Mouse (Mus musculus) brain, embryonic 14.5 days (tissue): ENCODE results near the gene Tgfbr2. TPM values are rescaled to one million over a fixed set of nuclear protein-coding genes. Genes with fewer than 3 reads are reported as not detected.

Experiments used
- DNase-seq: peaks from one replicate; pipeline ENCODE4 v3.0.0-alpha.2; 2011; ENCODE audit warnings: low read depth
- CTCF ChIP-seq: fragments of 200-500 bp; IDR thresholded peaks from 2 replicates; pipeline ENCODE4 v1.5.1; 2012; ENCODE audit warnings: inconsistent platforms, mild to moderate bottlenecking, moderate library complexity, borderline replicate concordance; ENCODE audit not compliant: insufficient read depth, insufficient read length; ENCODE audit errors: extremely low read depth
- POLR2A ChIP-seq: fragments of 200-500 bp; IDR thresholded peaks from 2 replicates; pipeline ENCODE4 v1.6.1; 2012; ENCODE audit warnings: mild to moderate bottlenecking, inconsistent platforms, borderline replicate concordance; ENCODE audit not compliant: poor library complexity, insufficient read depth, insufficient read length, severe bottlenecking; ENCODE audit errors: extremely low read depth
- polyA plus RNA-seq: library from polyadenylated mRNA; depleted of rRNA; stranded (reverse); fragments of >200 nt; gene quantifications from 2 replicates; pipeline ENCODE4 v1.2.3, GENCODE M21; 2012

Tgfbr2 gene
- polyA plus RNA-seq, 1 experiment, result 13.6 TPM

DNA sequence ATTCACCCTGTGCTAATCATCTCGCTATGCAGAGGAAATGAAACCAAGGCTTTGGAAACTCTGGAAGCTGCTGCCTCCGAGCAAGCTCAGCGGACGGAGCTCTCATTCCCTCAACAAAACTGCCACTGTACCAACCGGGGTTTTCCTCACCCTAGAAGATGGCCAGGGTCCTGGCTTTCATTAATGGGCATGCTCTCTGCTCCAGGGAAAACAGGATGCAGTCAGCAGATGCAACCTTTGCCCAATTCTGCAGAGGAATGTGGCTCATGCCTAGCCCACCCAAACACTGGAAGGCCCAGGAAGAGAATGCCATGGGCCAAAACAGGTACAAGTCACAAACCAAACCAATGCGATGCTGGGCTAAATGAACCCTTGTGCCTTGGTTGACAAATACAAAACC is 8.8 kb downstream of the Tgfbr2 start:
- no peak for TF ChIP-seq POLR2A
- no peak for TF ChIP-seq CTCF
- peak; percentile 14 for DNase-seq

DNA sequence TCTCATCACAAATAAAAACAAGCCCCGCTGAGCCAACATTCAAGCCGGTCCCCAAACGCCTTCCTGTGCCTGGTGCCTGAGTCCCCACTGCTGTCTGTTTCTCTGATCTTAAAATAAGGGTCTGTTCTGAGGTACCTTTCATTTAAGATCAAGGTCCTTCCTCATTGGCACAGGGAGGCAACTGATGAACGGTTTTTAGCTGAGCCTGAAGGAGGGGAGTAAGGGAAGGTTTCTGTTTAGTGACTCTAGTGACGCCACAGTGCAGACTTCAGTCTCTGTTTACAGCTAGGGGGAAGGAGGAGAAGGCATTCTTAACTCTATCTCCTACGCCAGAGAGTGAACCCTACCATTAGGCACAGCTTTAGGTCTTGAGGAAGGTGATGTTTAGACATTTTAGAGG is 11.3 kb downstream of the Tgfbr2 start:
- no peak for DNase-seq
- no peak for TF ChIP-seq CTCF
- no peak for TF ChIP-seq POLR2A

DNA sequence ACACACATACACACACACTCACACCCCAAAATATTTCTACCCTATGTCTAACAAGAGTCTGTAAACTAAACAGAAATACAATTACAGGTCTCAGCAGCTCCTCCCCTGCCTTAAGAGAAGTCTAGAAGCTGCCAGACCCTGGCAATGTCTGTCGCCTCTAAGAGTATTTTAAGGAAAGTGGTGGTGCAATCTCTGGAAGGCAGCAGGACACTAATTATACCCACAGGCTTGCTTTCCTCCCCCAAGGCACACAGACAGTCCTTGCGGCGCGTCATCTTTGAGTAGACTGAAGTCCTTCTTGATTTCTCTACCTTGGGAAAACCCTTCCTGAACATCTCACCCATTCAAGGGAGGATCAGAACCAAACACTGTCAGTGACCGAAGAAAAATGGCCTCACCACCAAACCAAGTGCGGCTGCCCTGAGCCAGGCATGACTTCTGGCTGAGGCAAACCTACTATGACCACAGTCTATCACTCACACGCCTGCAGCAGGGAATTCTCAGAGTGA is 12.2 kb downstream of the Tgfbr2 start:
- no peak for DNase-seq
- TF ChIP-seq CTCF (no peak), POLR2A (no peak)

DNA sequence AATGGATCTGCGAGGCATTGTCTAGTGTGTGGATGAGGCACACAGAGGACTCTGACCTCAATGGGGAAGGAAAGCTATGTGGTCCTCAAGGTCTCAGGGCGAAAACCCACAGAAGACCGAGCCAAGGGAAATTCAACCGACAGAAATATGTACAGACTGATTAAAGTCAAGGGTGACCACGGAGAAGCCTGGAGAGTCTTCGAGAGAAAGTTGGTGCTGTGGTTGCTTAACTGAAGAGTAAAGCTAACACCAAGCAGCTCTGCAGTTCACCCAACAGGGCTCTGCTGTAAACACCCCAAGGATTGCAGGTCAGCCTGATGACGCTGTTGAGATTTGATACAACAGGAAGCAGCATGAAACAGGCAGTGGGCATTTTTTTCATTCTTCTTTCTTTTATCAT is 14.3 kb downstream of the Tgfbr2 start:
- no peak for TF ChIP-seq CTCF
- TF ChIP-seq POLR2A, result no peak
- no peak for DNase-seq

DNA sequence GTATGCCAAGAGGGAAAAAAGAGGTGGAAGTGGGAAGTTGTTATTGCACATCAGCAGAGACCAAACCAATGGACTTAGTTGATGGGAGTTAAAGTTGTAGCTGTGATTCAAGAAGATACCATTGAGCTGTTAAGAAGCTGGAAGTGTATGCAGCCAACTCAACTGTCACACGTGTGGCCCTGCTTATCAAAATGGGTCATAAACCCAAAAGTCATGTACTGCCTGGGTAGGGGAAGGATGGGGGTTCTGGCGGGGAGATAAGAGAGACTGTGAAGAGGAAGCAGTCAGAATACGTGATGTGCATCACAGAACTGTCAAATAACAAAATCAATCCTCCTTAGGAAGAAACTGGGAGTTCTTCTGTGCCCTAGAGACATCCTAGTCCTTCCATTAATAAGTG is 15.1 kb downstream of the Tgfbr2 start:
- no peak for DNase-seq

DNA sequence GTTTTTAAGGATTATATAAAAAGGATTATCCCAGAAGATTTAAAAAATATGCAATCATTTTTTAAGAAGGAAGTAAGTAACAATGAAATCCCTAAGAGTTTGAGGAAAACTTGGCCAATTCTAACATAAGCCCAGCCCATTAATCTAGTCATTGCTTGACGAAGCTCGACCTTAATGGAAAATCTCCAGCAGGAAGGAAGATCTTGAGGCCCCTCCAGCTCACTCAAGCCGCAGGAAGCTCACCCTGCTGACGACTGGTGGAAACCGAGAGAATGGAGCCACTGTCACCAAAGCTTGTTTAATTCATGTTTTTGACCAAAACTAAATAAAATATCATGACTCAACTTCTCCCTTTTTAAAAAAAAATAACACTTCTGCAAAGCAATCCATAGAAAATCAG is 18.7 kb downstream of the Tgfbr2 start:
- no peak for DNase-seq
- no peak for TF ChIP-seq POLR2A
- TF ChIP-seq CTCF, result no peak

More for the DNA sequence above, 15.1 kb downstream of the Tgfbr2 start:
- TF ChIP-seq POLR2A (no peak), CTCF (no peak)

DNA sequence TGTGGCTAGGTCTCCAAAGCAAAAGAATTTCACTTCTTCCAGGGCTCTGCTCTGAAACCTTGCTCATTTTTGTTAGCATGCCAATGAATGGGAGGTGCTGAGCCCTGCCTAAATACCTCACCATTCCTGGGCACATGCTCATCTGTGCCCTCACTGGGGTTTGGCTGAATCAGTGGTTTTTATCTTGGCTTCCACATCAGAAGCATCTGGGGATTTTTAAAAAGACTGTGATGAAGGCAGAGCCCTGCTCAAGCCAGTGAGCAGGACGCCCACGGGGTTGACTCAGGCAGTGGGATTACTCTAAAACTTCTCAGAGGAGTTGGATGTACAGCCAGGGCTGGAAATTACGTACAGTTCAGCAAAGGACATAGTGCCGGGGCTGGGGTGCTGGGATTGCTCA is 22.3 kb downstream of the Tgfbr2 start:
- DNase-seq, result no peak
- no peak for TF ChIP-seq CTCF
- TF ChIP-seq POLR2A, result no peak

DNA sequence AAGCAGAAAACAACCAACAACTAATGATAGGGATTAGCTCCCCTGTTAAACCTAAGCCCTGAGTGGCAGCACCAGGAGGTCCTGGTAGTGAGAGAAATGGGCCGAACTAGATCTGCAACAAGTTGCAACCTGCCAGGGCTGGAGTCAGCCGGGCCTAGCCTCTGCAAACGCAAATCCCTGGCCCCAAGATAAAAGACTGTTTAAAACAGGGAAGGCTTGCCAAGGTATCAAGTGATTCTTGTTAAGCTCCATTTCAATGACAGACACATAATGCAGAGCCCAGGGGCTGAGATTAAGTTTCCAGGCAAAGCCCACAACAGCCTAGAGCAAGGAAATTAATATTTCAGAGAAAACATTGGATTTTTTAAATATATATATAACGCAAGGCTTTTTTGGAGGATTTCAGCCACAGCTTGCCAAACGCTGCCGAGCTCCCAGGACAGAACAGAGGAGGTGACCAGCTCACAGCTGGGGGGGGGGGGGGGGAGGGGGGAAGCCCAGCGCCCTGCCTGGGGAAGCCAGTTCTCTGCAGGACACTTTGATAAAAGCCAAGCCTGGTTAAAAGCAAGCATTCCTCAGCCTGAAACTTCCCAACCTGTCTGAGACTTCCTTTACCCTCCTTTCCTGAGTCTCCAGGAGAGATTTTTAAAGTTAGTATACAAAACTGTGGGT is 24.3 kb downstream of the Tgfbr2 start:
- TF ChIP-seq POLR2A, result no peak
- TF ChIP-seq CTCF, result no peak
- peak; percentile 70 for DNase-seq

DNA sequence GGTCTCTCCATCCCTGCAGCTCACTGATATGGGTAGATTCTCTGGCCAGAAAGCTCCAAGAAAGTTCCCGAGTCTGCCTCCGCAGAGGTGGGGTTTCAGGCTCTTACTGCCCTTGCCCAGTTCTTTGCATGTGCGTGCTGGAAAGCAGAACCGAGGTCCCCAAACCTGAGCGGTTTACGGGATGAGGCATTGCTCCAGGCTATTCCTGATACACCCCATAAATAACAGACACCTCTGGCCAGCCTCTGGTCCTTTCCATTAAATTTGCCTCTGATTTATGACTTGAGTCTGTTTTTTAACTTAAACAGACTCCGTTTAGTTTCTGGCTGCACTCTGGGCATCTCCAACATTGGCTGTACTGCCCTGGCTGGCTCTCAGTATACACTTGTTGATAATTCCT is 26.4 kb downstream of the Tgfbr2 start:
- no peak for TF ChIP-seq CTCF
- DNase-seq, result no peak

DNA sequence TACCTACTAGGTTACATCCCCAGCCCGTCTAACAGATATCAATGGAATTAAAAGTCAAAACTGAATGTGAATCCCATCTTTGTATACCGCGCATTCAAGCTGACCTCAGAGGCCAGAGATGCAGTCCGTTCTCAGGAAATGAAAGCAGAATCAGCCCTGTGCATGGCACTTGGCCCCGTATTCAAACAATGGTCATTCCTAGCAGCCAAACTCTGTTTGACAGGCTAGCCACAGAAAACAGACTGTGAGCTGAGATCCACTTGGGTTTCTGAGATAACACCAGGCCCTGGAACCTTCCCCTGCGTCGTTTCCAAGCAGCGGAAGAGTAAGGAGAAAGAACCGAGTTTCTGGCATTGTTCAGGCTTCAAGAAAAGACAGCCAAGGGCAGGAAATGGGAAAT is 28.9 kb downstream of the Tgfbr2 start:
- DNase-seq, result no peak

DNA sequence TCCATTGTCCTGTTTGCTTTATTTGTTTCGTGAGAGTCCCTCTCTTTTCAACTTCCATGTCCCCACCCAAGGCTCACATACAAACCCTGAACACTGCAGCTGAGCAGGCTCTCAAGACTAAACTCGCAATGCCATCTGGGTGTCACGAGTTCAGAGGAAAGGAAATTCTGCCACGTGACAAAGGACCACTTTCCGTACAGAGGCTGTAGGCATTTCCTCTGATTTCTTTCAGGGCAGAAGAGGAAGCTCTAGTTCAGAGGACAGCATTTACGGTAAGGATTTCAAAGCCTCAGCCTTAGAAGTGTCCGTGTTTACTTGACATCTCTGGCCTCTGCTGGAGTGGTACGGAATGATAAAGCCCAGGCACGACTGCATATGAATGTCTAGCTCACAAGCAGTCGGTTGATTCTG is 29.9 kb downstream of the Tgfbr2 start:
- TF ChIP-seq CTCF, result no peak
- TF ChIP-seq POLR2A, result no peak

More for the DNA sequence above, 28.9 kb downstream of the Tgfbr2 start:
- no peak for TF ChIP-seq CTCF
- TF ChIP-seq POLR2A, result no peak

DNA sequence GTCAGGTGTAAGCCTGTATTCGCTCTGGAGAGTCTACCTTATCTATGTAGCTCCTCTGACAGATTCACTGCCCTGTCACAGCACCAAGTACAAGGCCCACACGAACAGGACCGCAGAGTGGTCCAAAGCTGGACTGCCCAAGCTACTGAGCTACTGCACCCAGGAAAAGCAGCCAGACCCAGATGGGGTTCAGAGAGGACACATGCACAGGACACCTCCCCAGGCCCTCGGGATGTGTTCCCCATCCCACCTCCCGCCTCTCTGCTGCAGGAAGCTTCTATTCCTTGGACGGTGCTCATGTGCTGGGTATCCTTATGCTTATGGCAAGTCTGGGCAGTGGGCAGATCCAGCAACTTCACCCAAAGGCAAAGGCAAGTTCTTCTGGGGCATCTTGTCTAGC is 34.7 kb downstream of the Tgfbr2 start:
- TF ChIP-seq CTCF (no peak), POLR2A (no peak)
- DNase-seq, result no peak

More for the DNA sequence above, 29.9 kb downstream of the Tgfbr2 start:
- DNase-seq, result peak; percentile 31

DNA sequence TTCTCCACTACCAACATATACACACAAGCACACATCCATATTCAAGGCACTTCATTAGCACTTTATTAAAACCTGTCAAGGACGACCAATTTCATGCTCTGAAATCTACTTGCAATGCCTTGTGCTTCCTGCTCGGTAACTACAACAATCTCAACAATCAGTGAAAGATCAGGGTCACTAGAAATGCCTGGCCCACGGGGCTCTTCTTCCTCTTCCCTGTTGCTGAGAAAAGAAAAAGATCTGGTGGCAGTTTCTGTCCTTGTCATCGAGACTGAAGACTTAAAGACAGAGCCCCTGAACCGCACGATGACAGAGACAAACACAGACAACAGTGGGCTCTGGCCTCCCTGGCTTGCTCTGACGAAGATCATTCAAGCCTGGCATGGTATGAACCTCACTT is 35.6 kb downstream of the Tgfbr2 start:
- no peak for DNase-seq
- no peak for TF ChIP-seq POLR2A
- no peak for TF ChIP-seq CTCF

DNA sequence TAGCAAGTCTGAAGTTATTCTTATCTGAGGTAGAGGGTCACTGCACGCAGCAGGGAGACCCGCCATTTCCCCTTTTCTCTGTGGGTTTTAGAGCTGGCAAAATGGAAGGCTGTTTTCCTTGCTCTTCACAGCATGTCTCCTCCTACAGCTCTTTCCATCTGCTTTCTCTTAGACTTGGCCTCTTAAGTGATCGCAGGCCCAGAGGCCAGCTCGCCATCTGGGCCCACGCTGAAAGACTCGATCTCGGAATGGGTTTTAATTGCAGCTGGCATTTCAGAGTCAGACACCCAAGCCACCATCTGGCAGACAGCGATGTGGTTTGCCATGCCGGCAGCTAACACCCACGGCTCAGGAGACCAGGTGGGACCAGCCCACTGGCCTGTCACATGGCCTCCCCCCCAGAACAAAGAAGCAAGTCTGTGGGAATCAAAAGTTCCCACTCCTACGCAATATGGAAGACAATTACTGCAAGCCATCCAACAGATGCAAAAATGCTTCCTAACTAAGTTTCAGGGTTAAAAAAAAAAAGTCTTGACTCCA is 36.5 kb downstream of the Tgfbr2 start:
- no peak for TF ChIP-seq CTCF
- no peak for TF ChIP-seq POLR2A
- DNase-seq, result peak; percentile 86
